Mouse (Mus musculus): ENCODE measurements around the gene Gm10134.
A peak's percentile ranks its signal among the peaks of the same experiment; 100 is the strongest.
"Not testable (repeated sequence)": the region's sequence is repeated elsewhere in the genome, so short reads cannot be mapped to it uniquely, and the experiment has no call there.

Gm10134 gene

DNA sequence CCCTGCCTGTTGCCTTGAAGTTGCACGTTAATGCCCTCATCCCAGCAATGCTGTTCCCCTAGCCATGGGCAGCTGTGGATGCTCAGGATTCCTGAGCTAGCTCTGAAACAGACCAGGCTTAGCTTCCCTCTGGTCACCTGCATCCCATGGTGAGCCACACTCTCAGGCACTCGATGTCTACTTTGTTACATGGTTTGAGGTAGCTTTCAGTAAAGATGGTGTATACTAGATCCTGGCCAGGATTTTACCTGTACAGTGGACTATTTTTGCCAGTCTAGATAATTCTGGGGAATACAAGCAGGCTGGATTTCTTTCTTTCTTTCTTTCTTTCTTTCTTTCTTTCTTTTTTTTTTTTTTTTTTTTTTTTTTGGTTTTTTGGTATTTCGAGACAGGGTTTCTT, at the start of gene Gm10134:
TSS of gene Gm10134 (plus strand) at position 301 of the 400 bp plus-strand sequence.
- DNase-seq (ENCODE audit: low spot score), result peak; percentile 2

DNA sequence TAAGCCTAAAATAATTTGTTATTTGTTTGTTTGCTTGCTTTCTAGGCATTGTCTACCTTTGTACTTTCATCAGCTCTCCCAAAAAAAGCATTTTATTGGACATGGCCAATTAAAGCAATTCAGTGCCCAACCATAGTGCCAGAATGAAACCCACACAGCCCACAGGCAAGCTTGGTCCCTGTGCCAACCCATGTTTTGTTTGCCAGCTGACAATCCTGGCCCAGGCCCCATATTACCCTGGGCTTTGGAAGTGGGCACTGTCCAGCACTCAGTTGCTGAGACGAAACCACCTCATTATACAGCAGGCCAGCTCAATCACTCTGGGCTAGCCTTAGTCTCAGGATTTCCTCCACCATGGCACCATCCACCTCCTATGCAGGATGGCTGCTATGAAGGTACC, 49.3 kb upstream of the Gm10134 start:
- no peak for DNase-seq (ENCODE audit: low spot score)

DNA sequence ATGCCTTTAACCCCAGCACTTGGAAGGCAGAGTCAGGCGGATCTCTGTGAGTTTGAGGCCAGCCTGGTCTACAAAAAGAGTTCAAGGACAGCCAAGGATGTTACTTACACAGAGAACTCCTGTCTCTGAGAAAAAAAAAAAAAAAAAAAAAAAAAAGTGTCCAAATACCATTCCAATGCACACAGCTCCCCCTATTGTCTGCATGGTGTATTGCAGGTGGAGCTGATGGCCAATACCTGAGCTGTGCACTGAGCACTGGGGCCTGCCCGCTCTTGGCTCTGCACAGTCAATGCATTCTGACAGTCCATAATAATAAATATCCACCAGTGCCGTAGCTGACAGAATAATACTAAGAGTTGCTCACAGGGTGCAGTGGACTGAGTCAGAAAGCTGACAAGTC, 42.0 kb upstream of the Gm10134 start:
- no peak for DNase-seq (ENCODE audit: low spot score)

DNA sequence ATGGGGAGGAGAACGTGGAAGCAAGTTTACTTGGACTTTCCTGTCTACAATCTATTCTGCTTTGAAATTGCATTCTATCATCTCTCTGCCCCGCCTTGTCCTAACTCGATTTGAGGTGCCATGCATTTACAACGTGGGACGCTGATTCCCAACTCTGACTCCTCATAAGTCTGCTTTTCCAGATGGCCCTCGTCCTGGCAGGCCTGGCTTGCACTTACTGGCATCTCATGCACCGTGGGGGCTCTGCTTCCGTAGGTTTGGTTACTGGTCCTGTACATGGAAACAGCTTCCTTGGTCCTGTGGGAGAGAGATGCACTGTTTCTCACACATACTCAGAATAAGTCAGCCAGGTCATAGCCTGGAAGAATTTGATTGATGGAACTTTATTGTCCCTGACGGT, 41.0 kb upstream of the Gm10134 start:
- no peak for DNase-seq (ENCODE audit: low spot score)

DNA sequence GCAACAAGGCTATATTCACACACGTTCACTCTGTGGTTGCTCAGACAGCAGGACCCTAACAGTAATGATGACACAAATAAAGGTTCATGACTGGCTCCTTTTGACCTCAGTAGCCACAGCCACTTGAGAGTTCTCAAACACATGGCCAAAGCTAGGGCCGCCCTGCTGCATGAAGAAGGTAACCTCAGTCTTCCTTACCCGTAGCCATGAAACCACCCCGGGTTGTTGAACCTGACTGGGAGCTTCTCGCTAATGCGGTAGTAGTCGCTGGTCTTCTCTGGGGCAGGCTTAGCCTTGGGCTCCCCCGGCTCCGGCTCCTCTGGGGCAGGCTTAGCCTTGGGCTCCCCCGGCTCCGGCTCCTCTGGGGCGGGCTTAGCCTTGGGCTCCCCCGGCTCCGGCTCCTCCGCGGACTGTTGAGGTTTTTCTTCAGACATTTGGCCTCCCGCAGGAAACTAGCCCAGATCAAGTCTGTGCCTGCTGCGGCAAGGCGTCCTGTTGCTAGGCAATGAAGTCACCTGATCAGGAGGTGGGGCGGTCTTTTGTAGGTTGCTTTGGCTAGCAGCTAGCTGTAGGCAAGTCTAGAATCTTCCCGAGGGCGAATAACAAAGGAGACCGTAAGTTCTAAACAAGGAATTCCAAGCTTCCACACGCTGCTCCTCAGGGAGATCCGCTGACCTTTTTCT, 39.9 kb upstream of the Gm10134 start, which contains the start of gene 1700007K13Rik:
TSS of gene 1700007K13Rik (minus strand) at position 497 of the 683 bp plus-strand sequence.
- no peak for DNase-seq (ENCODE audit: low spot score)

DNA sequence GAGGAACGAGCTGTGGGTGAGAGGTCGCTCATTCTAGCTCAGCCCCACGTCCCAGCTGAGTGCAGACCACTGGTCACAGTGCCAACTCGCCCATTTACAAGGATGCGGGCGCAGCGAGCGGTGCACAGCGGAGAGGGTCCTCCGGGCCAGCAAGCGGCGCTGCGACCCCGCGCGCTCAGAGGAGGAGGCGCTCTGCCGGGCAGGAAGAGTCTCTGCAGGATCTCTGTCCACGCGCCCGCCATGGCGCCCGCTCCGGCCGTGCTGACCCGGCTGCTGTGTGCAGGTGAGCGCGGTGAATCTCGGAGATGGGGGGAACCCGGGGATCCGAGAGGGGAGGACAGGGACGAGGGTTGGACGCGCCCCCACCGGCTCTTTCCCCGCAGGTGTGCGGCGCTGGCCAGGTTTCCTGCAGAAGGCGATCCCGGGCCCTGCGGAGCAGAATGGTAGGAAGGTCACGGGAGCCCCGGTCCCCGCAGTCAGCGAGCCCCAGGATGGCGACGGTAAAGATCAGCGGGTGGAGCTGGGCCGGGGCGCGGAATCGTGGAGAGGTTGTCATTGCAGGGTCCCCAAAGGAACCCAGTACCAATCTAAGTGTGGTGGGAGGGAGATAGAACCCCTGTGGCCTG, 37.9 kb upstream of the Gm10134 start, which contains the start of gene Mrps2:
TSS of gene Mrps2 (plus strand) at position 207 of the 626 bp plus-strand sequence.
- DNase-seq (ENCODE audit: low spot score), result peak; percentile 51

DNA sequence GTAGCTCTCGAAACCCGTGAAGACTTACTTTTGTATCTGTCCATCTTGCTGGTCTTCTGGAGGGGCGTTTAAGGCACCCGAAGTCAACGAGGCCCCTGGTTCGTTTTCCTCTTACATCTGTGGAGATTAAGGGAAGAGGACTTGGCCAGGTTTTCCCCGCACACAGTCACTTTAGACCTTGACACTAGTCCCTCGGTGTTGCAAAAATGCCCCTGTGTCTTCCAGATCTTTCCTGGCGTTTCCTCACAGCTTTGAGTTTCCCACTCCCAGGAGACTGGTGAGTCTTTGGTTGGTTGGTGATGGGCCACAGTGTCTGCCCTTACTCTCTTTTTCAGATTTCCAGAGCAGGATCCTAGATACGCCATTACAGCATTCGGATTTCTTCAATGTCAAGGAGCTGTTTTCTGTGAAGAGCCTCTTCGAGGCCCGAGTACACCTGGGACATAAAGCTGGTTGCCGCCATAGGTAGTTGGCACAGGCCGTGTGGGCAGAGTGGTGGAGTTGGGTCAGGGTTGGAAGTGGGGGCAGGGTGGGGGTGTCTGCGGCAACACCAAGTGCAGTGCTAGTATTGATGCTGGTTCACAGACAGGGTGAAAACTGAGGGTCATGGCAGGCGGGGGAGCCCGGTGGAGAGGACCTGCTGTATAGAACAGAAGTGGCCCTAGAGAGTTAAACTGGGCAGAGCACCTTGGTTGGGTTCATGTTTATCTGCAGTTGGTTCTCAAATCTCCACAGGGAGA, 37.2 kb upstream of the Gm10134 start:
- no peak for DNase-seq (ENCODE audit: low spot score)

DNA sequence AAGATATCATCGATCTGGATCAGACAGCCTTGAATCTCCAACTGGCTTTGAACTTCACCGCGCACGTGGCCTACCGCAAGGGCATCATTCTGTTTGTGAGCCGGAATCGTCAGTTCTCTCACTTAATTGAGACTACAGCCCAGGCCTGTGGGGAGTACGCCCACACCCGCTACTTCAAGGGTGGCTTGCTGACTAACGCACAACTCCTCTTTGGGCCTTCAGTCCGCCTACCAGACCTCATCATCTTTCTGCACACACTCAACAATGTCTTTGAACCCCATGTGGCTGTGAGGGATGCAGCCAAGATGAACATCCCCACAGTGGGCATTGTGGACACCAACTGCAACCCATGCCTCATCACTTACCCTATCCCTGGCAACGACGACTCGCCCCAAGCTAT, 36.4 kb upstream of the Gm10134 start:
- no peak for DNase-seq (ENCODE audit: low spot score)

DNA sequence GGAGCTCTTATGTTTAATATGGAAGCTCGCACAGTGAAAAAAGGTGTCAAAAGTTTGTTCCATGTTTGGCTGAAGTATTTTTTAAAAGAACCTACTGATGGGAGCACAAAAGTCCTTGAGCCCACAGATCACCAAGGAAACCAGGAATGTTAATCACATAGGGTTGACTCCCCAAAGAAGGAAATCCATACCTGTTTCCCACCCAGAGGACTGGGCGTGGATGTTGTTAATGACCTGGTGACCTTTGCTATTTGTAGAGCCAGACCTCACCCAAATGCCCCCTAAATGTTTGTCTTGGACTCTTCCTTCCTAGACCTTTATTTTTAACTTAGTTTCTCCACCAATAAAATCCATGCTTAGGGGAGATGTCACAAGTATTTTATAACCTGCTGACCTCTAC, 35.3 kb upstream of the Gm10134 start:
- DNase-seq (ENCODE audit: low spot score), result no peak

DNA sequence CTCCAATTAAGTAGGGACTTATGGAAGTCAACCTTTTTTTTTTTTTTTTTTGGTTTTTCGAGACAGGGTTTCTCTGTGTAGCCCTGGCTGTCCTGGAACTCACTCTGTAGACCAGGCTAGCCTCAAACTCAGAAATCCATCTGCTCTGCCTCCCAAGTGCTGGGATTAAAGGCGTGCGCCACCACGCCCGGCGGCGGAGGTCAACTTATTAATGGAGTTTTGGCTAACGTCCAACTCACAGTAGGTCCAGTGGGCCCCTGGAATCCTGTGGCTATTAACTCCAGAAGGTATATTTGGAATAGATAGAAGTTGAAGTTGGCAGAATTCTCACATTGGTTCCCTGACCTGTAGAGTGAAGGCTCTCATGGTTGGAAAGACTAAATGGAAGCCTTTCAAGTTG, 33.9 kb upstream of the Gm10134 start:
- DNase-seq (ENCODE audit: low spot score), result not testable (repeated sequence)

DNA sequence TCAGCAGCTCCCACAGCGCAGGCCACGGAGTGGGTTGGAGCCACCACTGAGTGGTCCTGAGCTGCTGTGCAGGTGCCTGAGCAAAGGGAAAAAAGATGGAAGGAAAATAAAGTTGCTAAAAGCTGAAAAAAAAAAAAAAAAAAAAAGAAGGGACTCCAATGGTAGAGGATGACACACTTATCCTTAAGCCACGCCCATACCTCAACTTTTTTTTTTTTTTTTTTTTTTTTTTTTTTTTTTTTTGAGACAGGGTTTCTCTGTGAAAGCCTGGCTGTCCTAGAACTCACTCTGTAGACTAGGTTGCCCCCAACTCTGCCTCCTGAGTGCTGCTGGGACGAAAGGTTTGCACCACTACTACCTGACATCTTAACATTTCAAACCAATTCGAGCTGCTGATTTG, 27.9 kb upstream of the Gm10134 start:
- DNase-seq (ENCODE audit: low spot score), result not testable (repeated sequence)

DNA sequence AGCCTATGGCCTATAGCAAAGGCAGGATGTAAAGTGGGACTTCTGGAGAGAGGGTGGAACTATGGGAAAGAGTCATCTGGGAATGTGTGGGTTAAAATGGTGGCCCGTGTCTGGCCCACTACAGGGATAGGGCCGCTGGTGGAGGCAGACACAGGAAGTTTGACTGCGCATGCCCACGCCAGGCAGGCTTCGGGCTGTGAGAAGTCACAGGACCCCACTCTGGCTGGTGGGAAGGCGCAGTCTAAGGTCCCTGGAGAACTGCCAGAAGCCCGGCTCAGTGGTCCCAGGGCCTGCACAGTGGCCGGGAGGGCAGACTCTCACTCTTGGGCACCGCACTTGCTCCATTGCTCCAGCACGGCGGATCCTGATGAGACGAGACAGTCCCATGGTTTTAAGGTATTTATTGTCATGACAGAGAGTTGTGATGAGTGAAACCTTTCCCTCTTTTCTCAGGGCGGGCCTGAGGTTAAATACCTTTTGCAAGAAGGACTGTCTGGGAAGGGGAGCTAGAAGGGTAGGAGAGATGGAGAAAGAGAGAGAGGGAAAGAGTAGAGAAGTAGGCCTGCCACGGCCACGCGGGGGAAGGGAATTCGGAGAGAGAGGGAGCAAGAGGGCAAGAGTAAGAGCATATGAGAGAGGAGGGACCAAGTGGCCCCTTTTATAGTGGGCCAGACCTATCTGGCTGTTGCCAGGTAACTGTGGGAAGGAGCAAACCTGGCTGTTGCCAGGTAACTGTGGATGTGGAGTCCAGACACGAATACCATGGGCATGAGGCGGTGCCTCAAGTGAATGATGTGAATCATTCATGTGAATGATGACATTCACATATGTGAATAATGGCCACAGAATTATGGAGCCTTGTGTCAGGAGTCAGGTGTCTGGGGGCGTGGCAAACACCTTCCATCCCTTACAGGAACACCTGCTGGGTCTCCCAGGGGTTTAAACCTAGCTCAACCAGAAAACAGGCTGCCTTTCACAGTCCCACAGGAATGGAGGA, 26.4 kb upstream of the Gm10134 start:
- no peak for DNase-seq (ENCODE audit: low spot score)

DNA sequence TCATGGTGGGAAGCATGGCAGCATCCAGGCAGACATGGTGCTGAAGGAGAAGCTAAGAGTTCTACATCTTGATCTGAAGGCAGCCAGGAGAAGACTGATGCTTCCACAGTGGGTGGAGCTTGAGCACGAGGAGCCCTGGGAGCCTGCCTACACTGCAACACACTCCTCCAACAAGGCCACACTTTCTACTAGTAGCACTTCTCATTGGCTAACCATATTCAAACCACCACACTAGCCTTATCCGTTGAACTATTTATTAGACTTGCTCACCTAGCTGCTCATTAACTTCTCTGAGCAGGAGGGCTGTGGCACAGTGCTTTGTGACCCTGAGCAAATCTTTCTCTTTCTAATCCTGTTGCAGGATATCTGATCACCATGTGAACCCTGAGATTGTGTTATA, 22.0 kb upstream of the Gm10134 start:
- DNase-seq (ENCODE audit: low spot score), result no peak

DNA sequence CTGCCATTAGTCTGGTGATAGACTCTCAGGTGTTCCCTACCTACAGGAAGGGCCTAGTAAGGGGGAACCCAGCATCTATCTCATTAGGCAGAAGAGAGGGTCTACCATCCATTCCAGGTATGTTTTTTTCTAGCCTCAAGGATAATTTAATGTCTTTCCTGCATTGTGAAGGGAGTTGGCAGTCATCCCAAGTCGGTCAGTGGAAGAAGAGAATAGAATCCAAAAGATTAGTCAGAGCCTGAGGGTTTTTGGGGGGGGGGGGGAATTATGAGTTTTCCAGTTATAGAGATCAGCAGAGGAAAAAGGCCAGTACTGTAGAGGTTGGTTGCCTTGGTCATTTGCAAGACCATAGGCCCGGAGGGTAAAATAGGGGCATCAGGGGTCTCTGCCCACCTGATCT, 11.4 kb upstream of the Gm10134 start:
- DNase-seq (ENCODE audit: low spot score), result no peak

DNA sequence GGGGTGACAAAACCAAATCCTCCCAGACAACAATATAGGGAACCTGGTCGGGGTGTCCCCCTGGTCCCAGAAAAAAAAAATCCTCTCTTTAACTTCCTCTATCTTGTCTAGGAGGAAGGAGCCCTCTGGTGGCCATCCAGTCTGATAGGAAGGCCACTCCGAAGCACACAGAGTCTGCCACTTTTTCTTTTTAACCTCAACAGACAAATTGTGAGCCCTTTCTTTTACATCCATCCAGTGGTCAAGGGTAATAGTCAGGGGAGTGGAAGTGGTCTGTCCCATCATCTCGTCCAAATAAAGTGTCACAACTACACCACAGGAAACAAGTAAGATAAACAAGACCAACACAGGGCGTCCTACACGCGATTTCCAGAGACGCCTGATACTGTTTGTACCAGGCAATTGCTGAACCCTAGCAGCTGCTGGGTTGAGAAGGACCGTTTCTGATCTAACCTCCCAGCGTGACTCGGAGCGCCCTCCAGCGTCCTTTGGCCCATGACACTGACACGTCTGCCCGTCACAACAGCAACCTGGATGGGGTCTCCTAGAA, 10.6 kb upstream of the Gm10134 start:
- no peak for DNase-seq (ENCODE audit: low spot score)

DNA sequence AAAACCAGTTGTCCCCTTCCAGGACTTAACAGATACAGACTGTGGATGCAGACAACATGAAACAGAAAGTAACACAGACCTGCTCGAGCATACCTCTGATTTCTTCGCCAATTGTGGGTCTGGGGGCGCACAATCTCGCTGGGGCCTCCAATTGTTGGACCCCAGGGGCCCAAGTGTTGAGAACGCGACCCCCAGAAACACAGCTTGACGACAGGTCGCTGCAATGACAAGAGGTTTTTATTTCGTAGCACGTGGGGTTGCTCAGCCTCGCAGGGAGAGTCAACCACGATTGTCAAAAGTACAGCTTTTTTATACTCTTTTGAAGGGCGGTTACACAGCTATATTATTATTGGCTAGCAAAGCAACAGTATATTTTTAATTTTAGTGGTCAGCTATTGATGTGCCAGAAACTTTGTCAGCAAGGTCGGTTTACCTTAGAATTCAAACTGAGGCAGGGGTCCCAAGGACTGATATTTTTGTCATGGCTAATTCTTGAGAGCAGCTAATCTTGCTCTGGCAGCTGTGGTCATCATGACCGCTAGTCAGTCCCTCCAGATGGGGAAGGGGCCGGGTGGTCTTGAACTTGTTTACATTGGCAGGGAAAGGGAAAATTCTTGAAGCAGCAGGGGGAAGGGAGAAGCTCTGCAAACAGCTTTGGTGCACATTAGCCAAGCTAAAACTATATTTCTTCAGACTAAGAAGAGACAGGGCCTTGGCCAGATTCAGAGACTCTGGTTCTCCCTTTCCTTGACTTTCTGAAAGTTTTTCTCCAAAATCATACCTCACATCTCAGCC, 9.9 kb upstream of the Gm10134 start:
- DNase-seq (ENCODE audit: low spot score), result no peak

DNA sequence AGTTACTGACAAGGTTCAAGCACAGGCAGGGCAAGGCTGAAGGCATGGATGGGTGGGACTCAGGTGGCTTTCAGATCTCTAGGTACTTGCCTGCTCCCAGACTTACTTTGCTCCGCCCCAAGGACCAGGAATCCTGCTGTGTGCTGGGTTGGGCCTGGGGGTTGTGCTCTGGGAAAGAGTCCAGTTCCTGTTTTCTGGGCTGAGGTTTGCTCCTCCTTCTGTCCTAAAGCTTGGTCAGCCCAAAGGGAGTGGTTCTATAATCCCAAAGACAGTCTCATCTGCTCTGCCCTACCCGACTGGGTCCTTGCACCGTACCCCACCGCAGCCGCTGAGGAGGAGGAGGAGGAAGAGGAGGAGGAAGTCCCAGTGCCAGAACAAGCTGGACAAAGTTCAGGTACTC, 9.2 kb upstream of the Gm10134 start, which contains the start of gene Gbgt1:
TSS of gene Gbgt1 (plus strand) at position 221 of the 400 bp plus-strand sequence.
- DNase-seq (ENCODE audit: low spot score), result no peak

DNA sequence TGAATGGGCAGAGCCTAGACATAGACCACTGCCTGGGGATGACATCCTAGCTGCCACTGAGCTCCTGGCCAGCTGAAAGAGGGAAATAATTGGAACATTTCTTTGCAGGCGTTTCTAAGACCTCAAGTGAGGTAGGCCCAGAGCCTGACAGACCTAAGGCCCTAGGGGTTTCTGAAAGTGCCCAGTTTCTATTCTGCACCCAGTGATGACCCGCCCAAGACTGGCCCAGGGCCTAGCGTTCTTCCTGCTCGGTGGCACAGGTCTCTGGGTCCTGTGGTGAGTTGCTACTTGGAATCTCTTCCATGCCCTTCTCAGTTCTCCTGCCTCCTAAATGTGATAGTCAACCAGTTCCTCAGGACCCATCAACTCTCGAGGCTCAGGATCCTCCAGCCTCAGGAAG, 8.3 kb upstream of the Gm10134 start:
- no peak for DNase-seq (ENCODE audit: low spot score)

DNA sequence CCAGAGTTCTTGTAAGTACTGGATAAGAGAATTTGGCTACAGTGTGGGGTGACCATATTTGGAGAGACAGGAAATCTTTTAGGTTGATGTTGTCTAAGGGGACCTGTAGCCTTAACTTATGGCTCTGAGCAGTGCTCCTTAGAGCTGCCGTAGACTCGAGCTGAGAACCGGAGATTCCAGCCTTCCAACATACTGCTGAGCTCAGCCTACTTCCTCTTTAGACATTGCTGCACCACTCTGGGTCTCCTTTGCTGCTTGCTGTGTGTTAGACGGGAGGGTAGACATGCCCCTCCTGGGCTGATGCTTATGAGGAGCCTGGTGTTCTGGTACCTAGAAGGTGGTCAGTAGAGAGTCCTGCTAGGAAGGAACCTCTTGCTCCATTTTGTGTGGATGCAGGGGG, 7.5 kb upstream of the Gm10134 start:
- no peak for DNase-seq (ENCODE audit: low spot score)

DNA sequence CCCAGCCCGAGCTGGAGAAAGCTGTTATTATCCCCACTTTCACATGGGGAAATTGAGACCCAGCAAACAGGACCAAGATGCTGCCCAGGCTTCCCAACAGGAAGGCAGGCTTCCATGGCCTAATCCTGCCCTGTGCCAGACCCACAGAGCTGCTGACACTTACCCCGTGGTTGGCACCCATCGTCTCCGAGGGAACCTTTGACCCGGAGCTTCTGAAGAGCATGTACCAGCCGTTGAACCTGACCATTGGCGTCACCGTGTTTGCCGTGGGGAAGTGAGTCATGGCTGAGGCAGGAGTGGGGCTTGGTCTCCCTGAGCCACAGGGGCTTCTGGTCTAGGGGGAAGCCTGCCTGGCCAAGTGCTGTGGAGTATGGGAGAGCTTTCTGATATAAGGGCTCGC, 2.9 kb upstream of the Gm10134 start:
- DNase-seq (ENCODE audit: low spot score), result no peak

DNA sequence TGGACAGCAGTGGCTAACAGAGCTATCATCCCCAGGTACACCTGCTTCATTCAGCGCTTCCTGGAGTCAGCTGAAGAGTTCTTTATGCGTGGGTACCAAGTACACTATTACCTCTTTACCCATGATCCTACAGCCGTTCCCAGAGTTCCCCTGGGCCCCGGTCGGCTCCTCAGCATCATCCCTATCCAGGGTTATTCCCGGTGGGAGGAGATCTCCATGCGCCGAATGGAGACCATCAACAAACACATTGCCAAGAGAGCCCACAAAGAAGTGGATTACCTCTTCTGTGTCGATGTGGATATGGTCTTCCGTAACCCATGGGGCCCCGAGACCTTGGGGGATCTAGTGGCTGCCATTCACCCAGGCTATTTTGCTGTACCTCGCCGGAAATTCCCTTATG, 1.2 kb upstream of the Gm10134 start:
- peak; percentile 4 for DNase-seq (ENCODE audit: low spot score)
